Mouse (Mus musculus) bone marrow, adult 2 months (tissue): ENCODE results near the gene Ppp2r1b.

Source experiments
- CTCF ChIP-seq: fragments of 200-500 bp; IDR thresholded peaks from 2 replicates; pipeline ENCODE4 v1.5.1; 2011; ENCODE audit warnings: low read length, control low read depth; ENCODE audit not compliant: control insufficient read depth, insufficient read depth
- POLR2A ChIP-seq: fragments of 200-500 bp; IDR thresholded peaks from 2 replicates; pipeline ENCODE4 v1.6.1; 2011; ENCODE audit warnings: low read depth, mild to moderate bottlenecking, control low read depth, low read length, borderline replicate concordance; ENCODE audit not compliant: control insufficient read depth

DNA sequence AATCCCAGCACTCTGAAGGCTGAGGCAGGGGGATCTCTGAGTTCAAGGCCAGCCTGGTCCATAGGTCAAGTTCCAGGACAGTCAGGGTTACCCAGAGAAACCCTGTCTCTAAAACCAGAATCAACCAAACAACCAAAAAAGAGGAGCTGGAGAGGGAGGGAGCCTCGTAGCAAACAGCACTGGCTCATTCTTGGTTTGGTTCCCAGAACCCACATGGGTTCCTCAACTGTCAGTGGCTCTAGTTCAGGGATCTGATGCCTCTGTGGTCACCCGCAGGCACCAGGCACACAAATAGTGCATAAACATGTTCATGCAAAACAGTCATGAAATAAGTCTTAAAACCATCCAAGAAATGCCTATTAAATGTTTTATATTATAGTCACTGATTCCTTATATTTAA lies 23.1 kb downstream of the Ppp2r1b start:
- TF ChIP-seq CTCF, result no peak
- TF ChIP-seq POLR2A, result no peak
